Mouse (Mus musculus): Measurements from ENCODE around the gene Pmis2.

GRCm38 (mm10) chr7:30649591-30650540, 21.5 kb downstream of the Pmis2 start, which contains the start of gene Rbm42:
- TF ChIP-seq CTCF (IDR thresholded peaks at IDR 0.05; ENCODE audit: borderline replicate concordance, insufficient read depth, low read depth, low read length) (no peak), POLR2A (IDR thresholded peaks at IDR 0.05; ENCODE audit: borderline replicate concordance, insufficient read depth, low read length) (peak; percentile 82)
